Mouse (Mus musculus) heart, embryonic 12.5 days (tissue): ENCODE data around the gene Slc13a2. TPM values are rescaled to one million over a fixed set of nuclear protein-coding genes. Genes with fewer than 3 reads are reported as not detected.

ENCODE experiments used
- ATAC-seq: fragments of 200-750 bp; cut with Nextera tagmentation; 2 replicates; pipeline ENCODE4 v1.8.0; 2017; ENCODE audit warnings: moderate TSS enrichment, moderate library complexity; ENCODE audit not compliant: insufficient number of reproducible peaks, low FRiP score
- H3K27ac ChIP-seq: fragments of 300-500 bp; sonication (generic); 2 replicates; pipeline ENCODE4 v1.5.1; 2016; ENCODE audit warnings: mild to moderate bottlenecking, moderate library complexity; ENCODE audit not compliant: poor library complexity, severe bottlenecking
- H3K27me3 ChIP-seq: fragments of 300-500 bp; sonication (generic); replicated peaks from 2 replicates; pipeline ENCODE4 v1.6.1; 2016; ENCODE audit warnings: mild to moderate bottlenecking, moderate library complexity
- H3K36me3 ChIP-seq: fragments of 300-500 bp; sonication (generic); 2 replicates; pipeline ENCODE4 v1.6.1; 2016; ENCODE audit warnings: mild to moderate bottlenecking, moderate library complexity
- H3K4me1 ChIP-seq: fragments of 300-500 bp; sonication (generic); replicated peaks from 2 replicates; pipeline ENCODE4 v1.6.1; 2016; ENCODE audit warnings: mild to moderate bottlenecking
- H3K4me2 ChIP-seq: fragments of 300-500 bp; sonication (generic); 2 replicates; pipeline ENCODE4 v1.6.1; 2016; ENCODE audit warnings: mild to moderate bottlenecking, moderate library complexity
- H3K4me3 ChIP-seq: fragments of 300-500 bp; sonication (generic); 2 replicates; pipeline ENCODE4 v1.5.1; 2016; ENCODE audit warnings: mild to moderate bottlenecking
- H3K9ac ChIP-seq: fragments of 300-500 bp; sonication (generic); 2 replicates; pipeline ENCODE4 v1.6.1; 2016; ENCODE audit warnings: mild to moderate bottlenecking, moderate library complexity
- H3K9me3 ChIP-seq: fragments of 300-500 bp; sonication (generic); replicated peaks from 2 replicates; pipeline ENCODE4 v1.6.1; 2016; ENCODE audit warnings: mild to moderate bottlenecking, moderate library complexity
- WGBS: fragments of 180-500 bp; shearing (Covaris S2); methylation state at CpG from one replicate; pipeline ENCODE4 v1.1.7; 2016; 5-methylcytosine and 5-hydroxymethylcytosine counted together
- polyA plus RNA-seq: library from polyadenylated mRNA; unstranded; fragments of >200 nt; fragmentation: Nextera tagmentation; extraction: Ambion mirVana; gene quantifications from 2 replicates; pipeline ENCODE4 v1.2.1, GENCODE M21; 2016

Slc13a2 gene
- polyA plus RNA-seq, 1 experiment from 2014 or later = not detected

DNA sequence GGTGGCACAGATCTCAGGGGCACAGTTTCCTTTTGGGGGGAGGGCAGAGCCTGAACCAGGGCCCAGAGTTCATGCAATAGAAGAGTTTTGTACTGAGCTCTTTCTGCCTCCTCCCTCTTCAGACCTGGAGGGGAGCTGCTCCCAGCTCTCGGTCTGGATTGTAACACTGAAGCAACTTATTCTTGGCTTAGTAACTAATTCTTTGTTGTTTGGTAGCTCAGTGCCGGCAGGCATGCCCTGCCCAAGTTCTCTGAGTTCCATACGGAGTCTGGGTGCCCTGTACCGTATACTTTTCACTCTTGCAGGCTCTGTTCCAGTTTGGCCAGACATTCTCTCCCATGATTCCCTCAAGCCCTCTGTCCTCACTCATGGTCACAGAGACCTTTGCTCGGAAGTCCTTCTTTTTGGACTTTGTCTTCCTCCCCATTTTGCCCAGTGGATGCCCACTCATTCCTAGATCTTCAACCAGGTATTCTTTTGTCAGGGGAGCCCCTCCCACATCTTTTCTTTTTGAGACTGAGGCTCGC lies 9.6 kb downstream of the Slc13a2 start:
- H3K4me1 ChIP-seq = no peaks in the 10 kb centered on the region
- no peak overlapping the region for H3K9ac ChIP-seq
- no peak overlapping the region for H3K4me3 ChIP-seq
- peaks cover 35% of the 10 kb centered on the region for H3K27me3 ChIP-seq
- no peak overlapping the region for H3K4me2 ChIP-seq
- no peak for ATAC-seq
- no peak overlapping the region for H3K27ac ChIP-seq
- 73% methylated on average over 6 of the region's 6 CpGs for WGBS
- H3K9me3 ChIP-seq = no peaks in the 10 kb centered on the region
- no peaks in the 10 kb centered on the region for H3K36me3 ChIP-seq

DNA sequence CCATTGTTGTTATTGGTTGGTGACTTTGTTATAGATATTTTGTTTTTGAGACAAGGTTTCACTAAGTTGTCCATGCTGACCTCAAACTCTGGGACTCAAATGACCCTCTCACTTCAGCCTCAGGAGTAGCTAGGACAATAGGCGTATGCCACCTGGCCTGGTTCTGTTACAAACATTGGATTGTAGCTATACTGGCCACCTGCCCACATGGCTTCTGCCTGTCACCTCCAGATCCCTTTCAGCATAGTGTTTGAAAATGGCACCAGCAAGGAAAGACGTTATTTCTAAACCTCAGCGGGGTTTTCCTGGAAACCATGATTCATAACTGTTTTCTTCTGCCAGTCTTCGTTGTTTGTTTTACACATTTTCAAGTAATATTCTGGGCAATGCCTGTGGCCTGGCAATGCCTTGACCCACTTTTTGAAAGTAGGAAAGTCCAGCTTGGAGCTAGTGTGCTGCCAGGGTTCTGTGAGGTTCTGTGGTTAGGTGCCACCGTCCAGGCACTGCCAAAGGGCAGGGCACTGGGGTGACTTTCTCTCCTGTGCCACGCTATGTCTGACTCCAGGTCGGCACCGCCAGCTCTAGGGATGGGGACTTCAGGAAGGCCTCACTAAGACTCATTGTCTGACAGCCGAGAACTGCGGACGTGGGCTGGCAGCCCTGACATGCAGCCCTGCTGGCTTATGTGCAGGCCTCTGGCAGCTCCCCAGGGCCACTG lies 10.3 kb downstream of the Slc13a2 start:
- Histone ChIP-seq H3K4me3 (no peak overlapping the region), H3K36me3 (no peaks in the 10 kb centered on the region), H3K9ac (no peak overlapping the region), H3K4me2 (no peak overlapping the region), H3K27me3 (peaks cover 29% of the 10 kb centered on the region), H3K4me1 (no peaks in the 10 kb centered on the region), H3K9me3 (no peaks in the 10 kb centered on the region), H3K27ac (no peak overlapping the region)
- no peak for ATAC-seq
- 74% methylated on average over 11 of the region's 11 CpGs for WGBS

DNA sequence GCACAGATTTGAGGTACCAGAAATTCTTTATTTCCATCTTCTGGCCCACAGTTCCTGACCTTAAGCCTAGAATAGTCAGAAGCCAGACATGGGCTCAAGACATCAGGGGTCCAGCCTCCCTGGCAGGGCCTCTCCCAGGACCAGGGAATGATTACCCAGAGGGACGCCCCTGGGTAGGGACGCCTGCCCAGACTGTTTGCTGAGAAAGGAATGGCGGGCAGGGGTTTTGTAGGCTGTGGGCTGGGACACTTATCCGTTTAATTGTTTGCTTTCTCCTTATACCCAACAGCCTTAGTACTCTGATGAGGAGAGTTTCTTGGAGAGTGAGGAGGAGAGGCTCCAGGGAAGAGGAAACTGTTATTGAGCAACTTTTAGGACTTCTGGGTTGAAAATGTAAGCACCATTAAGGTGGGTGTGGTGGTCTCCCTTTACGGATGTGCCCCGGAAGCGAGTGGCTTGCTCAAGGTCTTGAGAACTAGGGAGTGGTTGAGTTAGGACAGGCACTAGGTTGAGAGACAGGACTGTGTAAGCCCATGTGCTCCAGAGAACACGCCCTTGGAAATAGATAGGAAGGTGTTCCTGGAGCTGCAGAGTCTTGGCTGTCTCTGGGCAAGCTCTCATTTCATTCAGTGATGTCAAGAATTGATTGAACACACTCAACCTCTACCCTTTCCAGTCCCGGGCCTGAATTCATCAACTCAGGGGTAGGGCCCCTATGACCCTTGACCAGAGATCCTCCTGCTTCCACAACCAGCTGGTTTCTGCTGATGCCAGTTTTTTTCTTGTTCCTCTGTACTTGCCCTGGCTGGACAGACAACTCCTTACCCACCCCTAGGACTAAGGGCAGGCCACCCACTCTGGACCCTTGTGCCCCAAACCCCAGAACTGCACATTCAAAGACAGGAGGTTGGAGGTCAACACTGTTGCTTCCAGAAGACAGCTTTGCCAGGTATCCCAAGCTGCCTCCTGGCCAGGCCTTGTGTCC lies 13.5 kb downstream of the Slc13a2 start:
- H3K27me3 ChIP-seq = peaks cover 18% of the 10 kb centered on the region
- no peaks in the 10 kb centered on the region for H3K4me1 ChIP-seq
- no peak overlapping the region for H3K4me3 ChIP-seq
- H3K9me3 ChIP-seq = no peaks in the 10 kb centered on the region
- 72% methylated on average over 9 of the region's 9 CpGs for WGBS
- no peak overlapping the region for H3K4me2 ChIP-seq
- no peak for ATAC-seq
- H3K9ac ChIP-seq = no peak overlapping the region
- H3K27ac ChIP-seq = no peak overlapping the region
- no peaks in the 10 kb centered on the region for H3K36me3 ChIP-seq

GRCm38 (mm10) chr11:78402062-78402461 lies 20.0 kb downstream of the Slc13a2 start:
- no peak for ATAC-seq
- no peak overlapping the region for H3K27ac ChIP-seq
- H3K4me2 ChIP-seq = no peak overlapping the region
- H3K4me1 ChIP-seq = 0 out of 2 replicates have a peak, but pooled peaks cover 4% of the 10 kb centered on the region
- H3K4me3 ChIP-seq = no peak overlapping the region
- H3K36me3 ChIP-seq = no peaks in the 10 kb centered on the region
- H3K9me3 ChIP-seq = no peaks in the 10 kb centered on the region
- no peak overlapping the region for H3K9ac ChIP-seq
- H3K27me3 ChIP-seq = peaks cover 44% of the 10 kb centered on the region
- WGBS = 54% methylated on average over 6 of the region's 6 CpGs

DNA sequence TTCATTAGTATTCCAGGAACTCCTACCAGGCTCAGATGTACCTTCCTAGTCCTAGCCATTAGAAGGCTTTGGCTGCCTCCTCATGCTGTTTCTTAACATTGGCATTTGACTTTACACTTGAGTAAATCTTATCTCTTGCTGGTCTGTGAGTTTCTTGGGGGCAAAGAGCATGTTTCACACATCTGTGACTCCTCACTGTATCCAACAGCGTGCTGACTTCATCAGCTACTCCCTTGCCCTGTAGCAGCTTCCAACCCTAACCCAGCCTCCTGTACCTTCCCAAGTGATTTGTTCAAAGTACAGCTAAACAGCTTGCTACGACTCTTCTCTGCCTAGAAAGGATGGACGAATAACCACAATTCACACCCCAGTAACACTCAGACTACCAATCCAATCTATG lies 20.5 kb downstream of the Slc13a2 start:
- 0 out of 2 replicates have a peak, but pooled peaks cover 4% of the 10 kb centered on the region for H3K4me1 ChIP-seq
- no peaks in the 10 kb centered on the region for H3K36me3 ChIP-seq
- no peak overlapping the region for H3K9ac ChIP-seq
- H3K27me3 ChIP-seq = peaks cover 48% of the 10 kb centered on the region
- no peak overlapping the region for H3K27ac ChIP-seq
- no peak overlapping the region for H3K4me3 ChIP-seq
- no peak overlapping the region for H3K4me2 ChIP-seq
- ATAC-seq = no peak
- no peaks in the 10 kb centered on the region for H3K9me3 ChIP-seq
- 61% methylated on average over 3 of the region's 3 CpGs for WGBS

DNA sequence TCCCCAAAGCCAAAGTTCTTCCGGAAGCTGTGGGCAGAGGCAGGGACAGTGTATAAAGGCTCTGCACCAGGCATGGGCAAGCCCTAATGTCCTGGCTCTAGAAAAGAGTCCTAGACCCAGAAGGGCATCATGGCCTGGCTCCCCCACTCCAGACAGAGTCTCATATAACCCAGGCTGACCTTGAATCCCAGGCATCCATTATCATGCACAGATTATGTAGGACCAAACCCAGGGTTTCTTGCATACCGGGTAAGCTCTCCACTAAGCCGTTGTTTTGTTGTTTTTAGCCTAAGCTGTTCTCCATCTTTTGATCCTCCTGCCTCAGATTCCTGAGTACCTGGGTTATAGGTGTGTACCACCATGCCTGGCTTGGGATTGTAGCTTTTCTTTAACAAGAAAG lies 21.1 kb downstream of the Slc13a2 start:
- H3K27me3 ChIP-seq = peaks cover 50% of the 10 kb centered on the region
- H3K36me3 ChIP-seq = no peaks in the 10 kb centered on the region
- WGBS = 57% methylated on average over 3 of the region's 3 CpGs

DNA sequence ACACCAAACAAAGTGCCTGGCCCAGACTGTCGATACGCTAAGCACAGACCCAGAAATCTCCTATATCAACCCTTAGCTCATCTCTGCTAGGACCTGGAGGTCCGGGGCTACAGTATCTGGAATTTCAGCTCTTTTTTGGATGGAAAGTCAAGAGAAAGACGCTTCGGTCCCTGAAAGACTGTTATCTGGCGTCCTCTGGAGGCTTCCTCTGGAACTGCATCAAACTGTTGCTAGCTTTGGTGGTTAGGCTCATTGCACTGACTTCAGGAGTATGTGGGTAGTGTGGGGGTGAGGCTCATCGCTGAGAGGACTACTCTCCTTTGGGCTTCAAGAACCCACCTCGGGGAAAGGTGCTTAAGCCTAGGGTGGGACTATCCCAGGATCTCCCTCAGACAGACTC lies 22.3 kb downstream of the Slc13a2 start:
- Histone ChIP-seq H3K9ac (no peak overlapping the region), H3K4me1 (0 out of 2 replicates have a peak, but pooled peaks cover 4% of the 10 kb centered on the region), H3K4me2 (no peak overlapping the region), H3K36me3 (no peaks in the 10 kb centered on the region), H3K27ac (no peak overlapping the region), H3K4me3 (no peak overlapping the region), H3K27me3 (peaks cover 62% of the 10 kb centered on the region), H3K9me3 (no peaks in the 10 kb centered on the region)
- WGBS = 21% methylated on average over 8 of the region's 8 CpGs
- ATAC-seq = no peak

More for the DNA sequence above, 21.1 kb downstream of the Slc13a2 start:
- ATAC-seq = no peak
- Histone ChIP-seq H3K4me1 (0 out of 2 replicates have a peak, but pooled peaks cover 4% of the 10 kb centered on the region), H3K9me3 (no peaks in the 10 kb centered on the region), H3K9ac (no peak overlapping the region), H3K4me3 (no peak overlapping the region), H3K27ac (no peak overlapping the region), H3K4me2 (no peak overlapping the region)

DNA sequence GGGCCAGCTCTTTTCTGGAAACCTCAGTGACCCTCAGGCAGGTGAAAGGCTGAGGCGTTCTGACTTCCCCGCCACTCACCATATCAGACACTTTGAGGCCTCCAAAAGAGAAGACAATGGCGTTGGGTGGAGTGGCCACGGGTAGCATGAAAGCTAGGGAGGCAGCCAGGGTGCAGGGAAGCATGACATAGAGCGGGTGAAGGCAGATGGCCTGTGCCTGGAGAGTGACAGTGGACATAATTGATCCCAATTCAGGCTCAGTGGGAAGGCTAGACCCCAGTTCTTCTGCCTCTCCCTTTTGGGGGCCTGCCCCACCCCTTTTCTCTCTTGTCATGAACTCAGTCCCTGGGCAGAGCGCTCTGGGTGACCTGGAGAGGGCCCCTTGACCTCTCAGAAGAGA lies 23.8 kb downstream of the Slc13a2 start:
- 75% methylated on average over 6 of the region's 6 CpGs for WGBS
- H3K4me1 ChIP-seq = 0 out of 2 replicates have a peak, but pooled peaks cover 4% of the 10 kb centered on the region
- H3K4me3 ChIP-seq = no peak overlapping the region
- no peak overlapping the region for H3K27ac ChIP-seq
- H3K36me3 ChIP-seq = no peaks in the 10 kb centered on the region
- H3K9ac ChIP-seq = no peak overlapping the region
- H3K4me2 ChIP-seq = no peak overlapping the region
- ATAC-seq = no peak
- no peaks in the 10 kb centered on the region for H3K9me3 ChIP-seq
- peaks cover 55% of the 10 kb centered on the region for H3K27me3 ChIP-seq

DNA sequence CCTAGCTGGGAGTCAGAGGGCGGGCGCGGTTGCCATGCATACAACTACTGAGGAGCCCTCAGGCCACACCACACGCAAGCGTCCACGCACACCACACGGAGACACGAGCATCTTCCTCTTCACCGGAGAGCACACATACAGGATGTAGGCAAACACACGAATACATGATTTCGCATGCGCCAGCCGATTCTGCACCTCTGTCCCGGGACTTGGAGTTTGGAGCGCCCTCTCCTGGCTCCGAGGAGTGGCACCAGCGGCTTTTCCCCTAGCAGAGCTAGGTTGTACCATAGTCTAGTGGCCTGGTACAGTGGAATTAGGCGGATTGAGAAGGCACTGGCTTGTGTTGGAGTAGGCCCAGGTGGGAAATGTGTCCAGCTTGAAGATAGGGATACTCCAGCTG lies 24.6 kb downstream of the Slc13a2 start:
- H3K36me3 ChIP-seq = no peaks in the 10 kb centered on the region
- H3K27me3 ChIP-seq = peaks cover 55% of the 10 kb centered on the region
- H3K4me3 ChIP-seq = peak overlapping the region; percentile 12; the same call in 1 of the 2 replicates
- WGBS = 12% methylated on average over 18 of the region's 18 CpGs
- ATAC-seq = no peak
- peak overlapping the region; percentile 49; the same call in 1 of the 2 replicates for H3K9ac ChIP-seq
- no peaks in the 10 kb centered on the region for H3K9me3 ChIP-seq
- H3K4me2 ChIP-seq = peak overlapping the region; percentile 55
- H3K27ac ChIP-seq = no peak overlapping the region
- H3K4me1 ChIP-seq = 0 out of 2 replicates have a peak, but pooled peaks cover 4% of the 10 kb centered on the region

GRCm38 (mm10) chr11:78396950-78397349 lies 25.1 kb downstream of the Slc13a2 start:
- H3K9me3 ChIP-seq = no peaks in the 10 kb centered on the region
- peak overlapping the region; percentile 49; the same call in 1 of the 2 replicates for H3K9ac ChIP-seq
- 0 out of 2 replicates have a peak overlapping the region, but pooled peaks have one; percentile 12 for H3K4me3 ChIP-seq
- H3K27ac ChIP-seq = no peak overlapping the region
- no peaks in the 10 kb centered on the region for H3K36me3 ChIP-seq
- H3K4me1 ChIP-seq = 0 out of 2 replicates have a peak, but pooled peaks cover 4% of the 10 kb centered on the region
- H3K4me2 ChIP-seq = peak overlapping the region; percentile 55
- 49% methylated on average over 11 of the region's 11 CpGs for WGBS
- no peak for ATAC-seq
- H3K27me3 ChIP-seq = peaks cover 51% of the 10 kb centered on the region

GRCm38 (mm10) chr11:78392728-78393127 lies 29.3 kb downstream of the Slc13a2 start:
- H3K4me3 ChIP-seq = no peak overlapping the region
- H3K4me1 ChIP-seq = 0 out of 2 replicates have a peak, but pooled peaks cover 4% of the 10 kb centered on the region
- no peak overlapping the region for H3K9ac ChIP-seq
- no peak for ATAC-seq
- H3K36me3 ChIP-seq = no peaks in the 10 kb centered on the region
- 57% methylated on average over 3 of the region's 3 CpGs for WGBS
- no peak overlapping the region for H3K27ac ChIP-seq
- H3K27me3 ChIP-seq = peaks cover 22% of the 10 kb centered on the region
- no peak overlapping the region for H3K4me2 ChIP-seq
- no peaks in the 10 kb centered on the region for H3K9me3 ChIP-seq
